21 mouse cellular contexts compared by ENCODE assay signal in the genomic region with DNA sequence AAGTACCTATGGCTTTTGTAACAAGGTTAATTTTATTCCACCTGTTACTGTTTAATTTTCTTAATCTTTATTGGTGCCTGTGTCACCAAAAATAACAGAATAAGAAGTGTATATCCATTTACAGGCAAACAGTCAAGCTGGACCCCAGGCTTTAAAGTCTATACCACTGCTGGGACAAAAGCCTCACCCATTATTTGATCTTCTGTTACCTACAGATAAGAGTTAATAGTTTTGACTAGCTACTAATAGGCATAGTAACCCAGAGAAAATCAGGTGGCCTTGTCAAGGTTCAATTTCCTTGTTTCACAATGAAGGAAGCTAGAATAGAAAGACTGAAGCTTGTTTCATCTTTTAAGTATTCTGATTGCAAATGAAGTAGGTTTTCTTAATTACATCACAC.
DNase-seq lines count a peak whose midpoint lies in the region; ATAC-seq and TF ChIP-seq lines count a peak whose summit lies in the region.
"Had no signal": no experiment of that assay in that cellular context is flagged by ENCODE, and none has a peak within 500 bp of the region (broad histone marks: within the 10 kb centered on the region; RNA-seq: fewer than 3 reads in every experiment).

No protein-coding gene starts in this region.

- H3K27me3 ChIP-seq in intestine, embryonic 15.5 days (replicated peaks), result no peaks in the 10 kb centered on the region
- H3K27me3 ChIP-seq in intestine, postnatal 0 days (replicated peaks; ENCODE audit: control insufficient read depth, insufficient read depth, low read length), result no peaks in the 10 kb centered on the region
- H3K27me3 ChIP-seq in intestine, embryonic 16.5 days (replicated peaks; ENCODE audit: control insufficient read depth, insufficient read depth, low read length), result no peaks in the 10 kb centered on the region
- H3K27me3 ChIP-seq in hindbrain, embryonic 11.5 days (ENCODE audit: control insufficient read depth, insufficient read depth, low read length), result no peaks in the 10 kb centered on the region
- H3K27me3 ChIP-seq: CH12.LX had no signal

- no peak overlapping the region for H3K4me3 ChIP-seq in intestine, embryonic 15.5 days (replicated peaks)
- no peak overlapping the region for H3K4me3 ChIP-seq in intestine, postnatal 0 days (ENCODE audit: low read depth, low read length)
- no peak overlapping the region for H3K4me3 ChIP-seq in layer of hippocampus, adult 2 months
- no peak overlapping the region for H3K4me3 ChIP-seq in intestine, embryonic 16.5 days (ENCODE audit: low read length)
- no peak overlapping the region for H3K4me3 ChIP-seq in hindbrain, embryonic 11.5 days (ENCODE audit: low read depth, low read length)

- no peak overlapping the region for H3K4me2 ChIP-seq in intestine, embryonic 15.5 days (replicated peaks)
- no peak overlapping the region for H3K4me2 ChIP-seq in intestine, postnatal 0 days (replicated peaks; ENCODE audit: low read depth)
- H3K4me2 ChIP-seq in intestine, embryonic 16.5 days (ENCODE audit: low read depth, low read length), result no peak overlapping the region
- H3K4me2 ChIP-seq in hindbrain, embryonic 11.5 days (replicated peaks; ENCODE audit: low read depth, low read length), result no peak overlapping the region

- peak; percentile 79 for ATAC-seq in intestine, embryonic 15.5 days
- ATAC-seq in intestine, postnatal 0 days, result no peak
- ATAC-seq in intestine, embryonic 16.5 days, result peak; percentile 87
- ATAC-seq in hindbrain, embryonic 11.5 days (ENCODE audit: low FRiP score), result no peak
- ATAC-seq: activated CD4-positive, CD25-positive, alpha-beta regulatory T cell, adult 4 months; CD4-positive, CD25-positive, alpha-beta regulatory T cell, adult 4 months; Patski had no signal

- no peak for TF ChIP-seq CTCF in intestine, postnatal 0 days (IDR thresholded peaks at IDR 0.05; ENCODE audit: low read depth)
- no peak for TF ChIP-seq CTCF in layer of hippocampus, adult 2 months (conservative IDR thresholded peaks at IDR 0.05)

- no peaks in the 10 kb centered on the region for H3K4me1 ChIP-seq in intestine, embryonic 15.5 days (replicated peaks)
- no peaks in the 10 kb centered on the region for H3K4me1 ChIP-seq in intestine, postnatal 0 days (replicated peaks; ENCODE audit: control insufficient read depth, insufficient read depth, low read length)
- no peaks in the 10 kb centered on the region for H3K4me1 ChIP-seq in intestine, embryonic 16.5 days (ENCODE audit: control insufficient read depth, insufficient read depth, low read length)
- H3K4me1 ChIP-seq in hindbrain, embryonic 11.5 days (replicated peaks; ENCODE audit: control insufficient read depth, insufficient read depth, low read length), result no peaks in the 10 kb centered on the region

- H3K9me3 ChIP-seq in intestine, embryonic 15.5 days, result no peaks in the 10 kb centered on the region
- no peaks in the 10 kb centered on the region for H3K9me3 ChIP-seq in intestine, postnatal 0 days (ENCODE audit: control insufficient read depth)
- H3K9me3 ChIP-seq in intestine, embryonic 16.5 days (ENCODE audit: control insufficient read depth, low read length), result no peaks in the 10 kb centered on the region
- no peaks in the 10 kb centered on the region for H3K9me3 ChIP-seq in hindbrain, embryonic 11.5 days (ENCODE audit: control insufficient read depth, low read length)
- H3K9me3 ChIP-seq: G1E had no signal

- no peaks in the 10 kb centered on the region for H3K36me3 ChIP-seq in intestine, embryonic 15.5 days
- no peaks in the 10 kb centered on the region for H3K36me3 ChIP-seq in intestine, postnatal 0 days (ENCODE audit: control insufficient read depth, insufficient read depth)
- H3K36me3 ChIP-seq in intestine, embryonic 16.5 days (ENCODE audit: control insufficient read depth, insufficient read depth, low read length), result no peaks in the 10 kb centered on the region
- no peaks in the 10 kb centered on the region for H3K36me3 ChIP-seq in hindbrain, embryonic 11.5 days (ENCODE audit: control insufficient read depth, insufficient read depth, low read length)
- H3K36me3 ChIP-seq: G1E had no signal

- no peak overlapping the region for H3K9ac ChIP-seq in intestine, embryonic 15.5 days
- no peak overlapping the region for H3K9ac ChIP-seq in intestine, postnatal 0 days (ENCODE audit: low read depth, low read length)
- H3K9ac ChIP-seq in intestine, embryonic 16.5 days (ENCODE audit: low read depth, low read length), result no peak overlapping the region
- no peak overlapping the region for H3K9ac ChIP-seq in hindbrain, embryonic 11.5 days (ENCODE audit: low read depth, low read length)

- no peak overlapping the region for H3K27ac ChIP-seq in intestine, embryonic 15.5 days
- H3K27ac ChIP-seq in intestine, postnatal 0 days (ENCODE audit: low read depth, low read length), result no peak overlapping the region
- peak overlapping the region; percentile 12; the same call in 1 of the 2 replicates for H3K27ac ChIP-seq in layer of hippocampus, adult 2 months
- H3K27ac ChIP-seq in intestine, embryonic 16.5 days (ENCODE audit: low read length), result no peak overlapping the region
- H3K27ac ChIP-seq in hindbrain, embryonic 11.5 days (ENCODE audit: low read depth, low read length), result no peak overlapping the region

- no peak for DNase-seq in layer of hippocampus, adult 2 months (ENCODE audit: low spot score in 2 of 2)
- DNase-seq in layer of hippocampus, postnatal 14 days (ENCODE audit: low spot score in 2 of 2), result no peak
- no peak for DNase-seq in hindbrain, embryonic 11.5 days (ENCODE audit: low spot score)
- DNase-seq: adrenal gland, adult 2 months; adrenal gland, adult 8-10 months; adrenal gland, postnatal 10 days; adrenal gland, postnatal 14 days; adrenal gland, postnatal 25 days; adrenal gland, postnatal 36 days; B cell, adult 2 months; cerebellum, adult 11 months; cerebellum, adult 11-12 months; cerebellum, adult 18-20 months had no signal

Comparison
In these comparisons a context has a peak if more than half of its experiments do, and no peak if none do; other contexts are left out.
1. ATAC-seq: peak in intestine, embryonic 15.5 days (single experiment) and intestine, embryonic 16.5 days (single experiment); none in intestine, postnatal 0 days (single experiment) and hindbrain, embryonic 11.5 days (single experiment).